ENCODE assay signal across 16 mouse cellular contexts in genomic region chr4:128700543-128700942, GRCm38 (mm10). TPM values are rescaled to one million over a fixed set of nuclear protein-coding genes. Genes with fewer than 3 reads are reported as not detected.
A peak's percentile ranks its signal among the peaks of the same experiment; 100 is the strongest.
DNase-seq lines count a peak whose midpoint lies in the region; ATAC-seq and TF ChIP-seq lines count a peak whose summit lies in the region.
"Had no signal": no experiment of that assay in that cellular context is flagged by ENCODE, and none has a peak within 500 bp of the region (broad histone marks: within the 10 kb centered on the region; RNA-seq: fewer than 3 reads in every experiment).

No protein-coding gene starts in this region.

- no peak for DNase-seq in forebrain, embryonic 10.5 days (ENCODE audit: extremely low spot score, low spot score)
- no peak for DNase-seq in left cerebral cortex, adult 2 months (ENCODE audit: extremely low spot score in 1 of 2, low spot score in 2 of 2)
- DNase-seq in left cerebral cortex, adult 11 months (ENCODE audit: low spot score) = no peak
- DNase-seq in NIH3T3 (ENCODE audit: low read depth) = peak; percentile 62
- DNase-seq in limb, embryonic 10.5 days (ENCODE audit: low spot score) = no peak
- DNase-seq in adrenal gland, postnatal 14 days = no peak
- no peak for DNase-seq in cerebellum, adult 11-12 months
- DNase-seq: cerebellum, postnatal 36 days; heart, adult 11 months; kidney, adult 11 months; lung, postnatal 14 days; thymus, adult 18-20 months had no signal

- peak; percentile 3; the same call in 1 of the 2 replicates for TF ChIP-seq CTCF in left cerebral cortex, adult 2 months (IDR thresholded peaks at IDR 0.05)

- H3K27ac ChIP-seq in forebrain, embryonic 10.5 days = 0 out of 2 replicates have a peak overlapping the region, but pooled peaks have one; percentile 12
- H3K27ac ChIP-seq in forebrain, embryonic 16.5 days (ENCODE audit: low read length) = no peak overlapping the region
- H3K27ac ChIP-seq in left cerebral cortex, adult 2 months = no peak overlapping the region
- peak overlapping the region; percentile 62 for H3K27ac ChIP-seq in limb, embryonic 10.5 days
- H3K27ac ChIP-seq: limb, embryonic 13.5 days had no signal

- H3K4me3 ChIP-seq in forebrain, embryonic 10.5 days = no peak overlapping the region
- no peak overlapping the region for H3K4me3 ChIP-seq in forebrain, embryonic 16.5 days (replicated peaks; ENCODE audit: low read length)
- no peak overlapping the region for H3K4me3 ChIP-seq in left cerebral cortex, adult 2 months
- H3K4me3 ChIP-seq in limb, embryonic 10.5 days = no peak overlapping the region
- H3K4me3 ChIP-seq: limb, embryonic 13.5 days; myocyte had no signal

- no peaks in the 10 kb centered on the region for H3K36me3 ChIP-seq in forebrain, embryonic 10.5 days (replicated peaks)
- H3K36me3 ChIP-seq in forebrain, embryonic 16.5 days (ENCODE audit: control insufficient read depth, insufficient read depth) = no peaks in the 10 kb centered on the region
- H3K36me3 ChIP-seq in limb, embryonic 10.5 days = no peaks in the 10 kb centered on the region
- H3K36me3 ChIP-seq: G1E; limb, embryonic 13.5 days had no signal

- no peak for ATAC-seq in forebrain, embryonic 16.5 days

- H3K27me3 ChIP-seq in forebrain, embryonic 10.5 days (ENCODE audit: poor library complexity, severe bottlenecking) = no peaks in the 10 kb centered on the region
- H3K27me3 ChIP-seq in forebrain, embryonic 16.5 days (replicated peaks; ENCODE audit: control insufficient read depth, insufficient read depth, low read length) = no peaks in the 10 kb centered on the region
- H3K27me3 ChIP-seq in limb, embryonic 10.5 days (ENCODE audit: low read depth, poor library complexity, severe bottlenecking) = no peaks in the 10 kb centered on the region
- H3K27me3 ChIP-seq: limb, embryonic 13.5 days had no signal

- intact Hi-C loops in left cerebral cortex, adult 2 months (cut with DNase I) = no loop called here

- H3K9ac ChIP-seq in forebrain, embryonic 16.5 days (replicated peaks; ENCODE audit: low read depth, low read length) = no peak overlapping the region
- H3K9ac ChIP-seq: limb, embryonic 13.5 days had no signal

- 78% methylated on average over 2 of the region's 2 CpGs for WGBS in forebrain, embryonic 10.5 days
- WGBS in forebrain, embryonic 16.5 days = 75% methylated on average over 2 of the region's 2 CpGs
- WGBS in limb, embryonic 10.5 days = 66% methylated on average over 2 of the region's 2 CpGs

- H3K4me2 ChIP-seq in forebrain, embryonic 16.5 days (ENCODE audit: low read length) = no peak overlapping the region
- H3K4me2 ChIP-seq: limb, embryonic 13.5 days had no signal

- H3K4me1 ChIP-seq in forebrain, embryonic 10.5 days = peaks cover 21% of the 10 kb centered on the region
- peaks cover 14% of the 10 kb centered on the region for H3K4me1 ChIP-seq in forebrain, embryonic 16.5 days (replicated peaks; ENCODE audit: control insufficient read depth, insufficient read depth, low read length)
- peaks cover 49% of the 10 kb centered on the region for H3K4me1 ChIP-seq in limb, embryonic 10.5 days

- H3K9me3 ChIP-seq in forebrain, embryonic 10.5 days = no peaks in the 10 kb centered on the region
- H3K9me3 ChIP-seq in forebrain, embryonic 16.5 days (ENCODE audit: control insufficient read depth, low read length) = no peaks in the 10 kb centered on the region
- H3K9me3 ChIP-seq in limb, embryonic 10.5 days (replicated peaks) = no peaks in the 10 kb centered on the region
- H3K9me3 ChIP-seq: G1E; limb, embryonic 13.5 days had no signal

RNA-seq across cellular contexts. Expression of gene Phc2, which starts 46.0 kb away (rescaled TPM):
- 23.3 and 23.4 TPM in 2 replicates for polyA plus RNA-seq in forebrain, embryonic 10.5 days (2016; fragmentation: Nextera tagmentation; extraction: Ambion mirVana)
- polyA plus RNA-seq in forebrain, embryonic 16.5 days (2015; fragmentation: Nextera tagmentation; extraction: Ambion mirVana) = 33.2 and 34.9 TPM in 2 replicates
- total RNA-seq in left cerebral cortex, adult 2 months (2021) = 10 to 100 TPM; 84.8 to 90.6 TPM
- polyA plus RNA-seq in limb, embryonic 10.5 days (2016; fragmentation: Nextera tagmentation; extraction: Ambion mirVana) = 71.1 and 76.8 TPM in 2 replicates
- 79.0 and 79.8 TPM in 2 replicates for total RNA-seq in adrenal gland, postnatal 14 days (2021)

RNA-seq across cellular contexts. Expression of gene A3galt2, which starts 54.6 kb away (rescaled TPM):
- 0.07 and 0.17 TPM in 2 replicates for polyA plus RNA-seq in forebrain, embryonic 10.5 days (2016; fragmentation: Nextera tagmentation; extraction: Ambion mirVana)
- 0.43 and 0.63 TPM in 2 replicates for polyA plus RNA-seq in forebrain, embryonic 16.5 days (2015; fragmentation: Nextera tagmentation; extraction: Ambion mirVana)
- under 1 TPM; 0.27 to 0.54 TPM for total RNA-seq in left cerebral cortex, adult 2 months (2021)
- polyA plus RNA-seq in limb, embryonic 10.5 days (2016; fragmentation: Nextera tagmentation; extraction: Ambion mirVana) = 0.10 TPM in 1 of 2 replicates, not detected in the other
- total RNA-seq in adrenal gland, postnatal 14 days (2021) = 0.26 TPM in 2 replicates
- polyA plus RNA-seq: G1E had no signal

Comparison
In these comparisons a context has a peak if more than half of its experiments do, and no peak if none do; other contexts are left out.
1. H3K27ac ChIP-seq: peak in forebrain, embryonic 10.5 days (single experiment) and limb, embryonic 10.5 days (single experiment); none in forebrain, embryonic 16.5 days (single experiment) and left cerebral cortex, adult 2 months (single experiment).